Mouse (Mus musculus) liver, embryonic 14.5 days (tissue): ENCODE results near the gene Sgsm1. TPM values are rescaled to one million over a fixed set of nuclear protein-coding genes. Genes with fewer than 3 reads are reported as not detected.
"Not testable (repeated sequence)": the region's sequence is repeated elsewhere in the genome, so short reads cannot be mapped to it uniquely, and the experiment has no call there.

ENCODE experiments used
- ATAC-seq: fragments of 200-750 bp; cut with Nextera tagmentation; 2 replicates; pipeline ENCODE4 v1.8.0; 2017; ENCODE audit warnings: moderate number of reproducible peaks, mild to moderate bottlenecking, moderate library complexity; ENCODE audit not compliant: insufficient read depth
- DNase-seq, 3 experiments: peaks; one replicate each; pipeline ENCODE4 v3.0.0-alpha.2; 2012 to 2013; ENCODE audit warnings: low read depth in 3 of 3, low spot score in 3 of 3
- H3K27ac ChIP-seq: fragments of 300-500 bp; sonication (generic); 2 replicates; pipeline ENCODE4 v1.5.1; 2014; ENCODE audit warnings: moderate library complexity, mild to moderate bottlenecking, control low read depth, inconsistent platforms
- H3K27me3 ChIP-seq: fragments of 300-500 bp; sonication (generic); 2 replicates; pipeline ENCODE4 v1.6.1; 2014; ENCODE audit warnings: mild to moderate bottlenecking, low read length, moderate library complexity; ENCODE audit not compliant: control insufficient read depth, insufficient read depth
- H3K36me3 ChIP-seq: fragments of 300-500 bp; sonication (generic); replicated peaks from 2 replicates; pipeline ENCODE4 v1.6.1; 2014; ENCODE audit warnings: low read depth; ENCODE audit not compliant: control insufficient read depth, insufficient read depth
- H3K4me1 ChIP-seq, 2 experiments: fragments of 200-500 bp in 1 of 2; fragments of 300-500 bp in 1 of 2; sonication (generic) in 1 of 2; replicated peaks; 2 replicates each; pipeline ENCODE4 v1.6.1; 2012 to 2014; ENCODE audit warnings: antibody characterized with exemption in 1 of 2, inconsistent platforms in 1 of 2, low read length in 1 of 2; ENCODE audit not compliant: control insufficient read depth in 2 of 2, insufficient read depth in 2 of 2
- H3K4me2 ChIP-seq: fragments of 300-500 bp; sonication (generic); 2 replicates; pipeline ENCODE4 v1.6.1; 2014; ENCODE audit warnings: low read depth, mild to moderate bottlenecking, control low read depth, moderate library complexity
- H3K4me3 ChIP-seq, 2 experiments: fragments of 200-500 bp in 1 of 2; fragments of 300-500 bp in 1 of 2; sonication (generic) in 1 of 2; 2 replicates each; pipeline ENCODE4 v1.5.1; 2012 to 2014; ENCODE audit warnings: low read depth in 2 of 2, low read length in 2 of 2, mild to moderate bottlenecking in 2 of 2, control low read depth in 1 of 2, inconsistent platforms in 1 of 2, moderate library complexity in 1 of 2; ENCODE audit not compliant: insufficient read depth in 1 of 2
- H3K9ac ChIP-seq: fragments of 300-500 bp; sonication (generic); replicated peaks from 2 replicates; pipeline ENCODE4 v1.6.1; 2014; ENCODE audit warnings: mild to moderate bottlenecking, control low read depth, moderate library complexity
- H3K9me3 ChIP-seq: fragments of 300-500 bp; sonication (generic); 2 replicates; pipeline ENCODE4 v1.6.1; 2016; ENCODE audit warnings: low read length, mixed read lengths; ENCODE audit not compliant: control insufficient read depth
- CTCF ChIP-seq: IDR thresholded peaks from 2 replicates; pipeline ENCODE4 v1.5.1; 2016; ENCODE audit warnings: antibody characterized with exemption, low read depth, control low read depth
- EP300 ChIP-seq: IDR thresholded peaks from 2 replicates; pipeline ENCODE4 v1.6.1; 2016; ENCODE audit warnings: antibody characterized with exemption, low read depth
- WGBS: fragments of 180-500 bp; shearing (Covaris S2); extraction: QIAGEN DNeasy Blood & Tissue Kit; methylation state at CpG from one replicate; pipeline ENCODE4 v1.1.7; 2014; ENCODE audit not compliant: insufficient replicate concordance; 5-methylcytosine and 5-hydroxymethylcytosine counted together
- polyA plus RNA-seq, 2 experiments: library from polyadenylated mRNA; depleted of rRNA in 1 of 2; stranded (reverse) in 1 of 2; unstranded in 1 of 2; fragments of >200 nt; fragmentation: Nextera tagmentation in 1 of 2; extraction: Ambion mirVana in 1 of 2; gene quantifications; 2 replicates each; pipeline versions ENCODE4 v1.2.1 to v1.2.3; 2012 to 2014

The Sgsm1 gene
- polyA plus RNA-seq, 2 experiments = 1.4 to 1.5 TPM

GRCm38 (mm10) chr5:113347593-113347992 is 37.0 kb upstream of the Sgsm1 start:
- peaks cover 17% of the 10 kb centered on the region for H3K27me3 ChIP-seq

GRCm38 (mm10) chr5:113346651-113347050 is 36.1 kb upstream of the Sgsm1 start:
- ATAC-seq, H3K36me3 ChIP-seq, H3K4me1 ChIP-seq, DNase-seq, H3K9me3 ChIP-seq, H3K9ac ChIP-seq, H3K27ac ChIP-seq, H3K4me3 ChIP-seq, H3K4me2 ChIP-seq: not testable (repeated sequence)
- 36% methylated on average over 6 of the region's 6 CpGs for WGBS
- H3K27me3 ChIP-seq = peaks cover 17% of the 10 kb centered on the region

More at GRCm38 (mm10) chr5:113347593-113347992, 37.0 kb upstream of the Sgsm1 start:
- DNase-seq = no peak
- no peaks in the 10 kb centered on the region for H3K9me3 ChIP-seq
- no peak overlapping the region for H3K4me3 ChIP-seq
- WGBS = 33% methylated on average over 12 of the region's 12 CpGs
- no peaks in the 10 kb centered on the region for H3K4me1 ChIP-seq
- no peaks in the 10 kb centered on the region for H3K36me3 ChIP-seq
- no peak overlapping the region for H3K4me2 ChIP-seq
- ATAC-seq = no peak
- H3K27ac ChIP-seq = no peak overlapping the region
- TF ChIP-seq CTCF (no peak), EP300 (no peak)
- no peak overlapping the region for H3K9ac ChIP-seq

- no peak overlapping the region for H3K9ac ChIP-seq
- H3K27me3 ChIP-seq = peaks cover 17% of the 10 kb centered on the region
- ATAC-seq (no peak), DNase-seq (no peak)
- no peaks in the 10 kb centered on the region for H3K4me1 ChIP-seq
- no peaks in the 10 kb centered on the region for H3K9me3 ChIP-seq
- 11% methylated on average over 11 of the region's 11 CpGs for WGBS
- no peaks in the 10 kb centered on the region for H3K36me3 ChIP-seq
- H3K27ac ChIP-seq = no peak overlapping the region
- TF ChIP-seq CTCF (no peak), EP300 (no peak)
- H3K4me2 ChIP-seq = no peak overlapping the region
- no peak overlapping the region for H3K4me3 ChIP-seq
Measured at GRCm38 (mm10) chr5:113345781-113346180, 35.2 kb upstream of the Sgsm1 start.

GRCm38 (mm10) chr5:113344635-113345386 is 34.2 kb upstream of the Sgsm1 start:
- H3K4me2 ChIP-seq = no peak overlapping the region
- H3K27me3 ChIP-seq = peaks cover 17% of the 10 kb centered on the region
- H3K9ac ChIP-seq = no peak overlapping the region
- H3K36me3 ChIP-seq = no peaks in the 10 kb centered on the region
- H3K27ac ChIP-seq = no peak overlapping the region
- 25% methylated on average over 16 of the region's 16 CpGs for WGBS
- DNase-seq = no peak
- no peaks in the 10 kb centered on the region for H3K4me1 ChIP-seq
- H3K9me3 ChIP-seq = no peaks in the 10 kb centered on the region
- H3K4me3 ChIP-seq = no peak overlapping the region
- TF ChIP-seq EP300 = no peak
- TF ChIP-seq CTCF = no peak
- no peak for ATAC-seq

- Histone ChIP-seq H3K4me1 (no peaks in the 10 kb centered on the region), H3K4me3 (no peak overlapping the region), H3K36me3 (no peaks in the 10 kb centered on the region), H3K9me3 (no peaks in the 10 kb centered on the region), H3K9ac (no peak overlapping the region), H3K27me3 (peaks cover 27% of the 10 kb centered on the region), H3K4me2 (no peak overlapping the region), H3K27ac (no peak overlapping the region)
- TF ChIP-seq CTCF (no peak), EP300 (no peak)
- ATAC-seq (no peak), DNase-seq (no peak)
- 27% methylated on average over 9 of the region's 9 CpGs for WGBS
Measured at GRCm38 (mm10) chr5:113336281-113336680, 25.7 kb upstream of the Sgsm1 start.
